Mouse (Mus musculus) hindbrain, embryonic 13.5 days (tissue): ENCODE measurements around the gene 2510002D24Rik. TPM values are rescaled to one million over a fixed set of nuclear protein-coding genes. Genes with fewer than 3 reads are reported as not detected.
A peak's percentile ranks its signal among the peaks of the same experiment; 100 is the strongest.

Experiments
- ATAC-seq: fragments of 200-750 bp; cut with Nextera tagmentation; 2 replicates; pipeline ENCODE4 v1.8.0; 2017; ENCODE audit warnings: moderate TSS enrichment; ENCODE audit not compliant: low FRiP score
- H3K27ac ChIP-seq: fragments of 300-500 bp; sonication (generic); 2 replicates; pipeline ENCODE4 v1.5.1; 2015; ENCODE audit warnings: inconsistent platforms, mild to moderate bottlenecking, moderate library complexity
- H3K27me3 ChIP-seq: fragments of 300-500 bp; sonication (generic); 2 replicates; pipeline ENCODE4 v1.6.1; 2015; ENCODE audit warnings: mild to moderate bottlenecking, inconsistent platforms
- H3K36me3 ChIP-seq: fragments of 300-500 bp; sonication (generic); 2 replicates; pipeline ENCODE4 v1.6.1; 2015; ENCODE audit warnings: mild to moderate bottlenecking, inconsistent platforms
- H3K4me1 ChIP-seq: fragments of 300-500 bp; sonication (generic); replicated peaks from 2 replicates; pipeline ENCODE4 v1.6.1; 2015; ENCODE audit warnings: inconsistent platforms
- H3K4me2 ChIP-seq: fragments of 300-500 bp; sonication (generic); 2 replicates; pipeline ENCODE4 v1.6.1; 2015; ENCODE audit warnings: inconsistent platforms, mild to moderate bottlenecking, moderate library complexity
- H3K4me3 ChIP-seq: fragments of 300-500 bp; sonication (generic); 2 replicates; pipeline ENCODE4 v1.5.1; 2015; ENCODE audit warnings: mild to moderate bottlenecking, inconsistent platforms
- H3K9ac ChIP-seq: fragments of 300-500 bp; sonication (generic); 2 replicates; pipeline ENCODE4 v1.6.1; 2015; ENCODE audit warnings: mild to moderate bottlenecking, inconsistent platforms
- H3K9me3 ChIP-seq: fragments of 300-500 bp; sonication (generic); 2 replicates; pipeline ENCODE4 v1.6.1; 2016; ENCODE audit warnings: inconsistent platforms
- WGBS: fragments of 180-500 bp; shearing (Covaris S2); methylation state at CpG from one replicate; pipeline ENCODE4 v1.1.7; 2015; 5-methylcytosine and 5-hydroxymethylcytosine counted together
- polyA plus RNA-seq: library from polyadenylated mRNA; unstranded; fragments of >200 nt; fragmentation: Nextera tagmentation; extraction: Ambion mirVana; gene quantifications from 2 replicates; pipeline ENCODE4 v1.2.1, GENCODE M21; 2015

The 2510002D24Rik gene
- polyA plus RNA-seq, result 34.0 and 41.2 TPM in 2 replicates

DNA sequence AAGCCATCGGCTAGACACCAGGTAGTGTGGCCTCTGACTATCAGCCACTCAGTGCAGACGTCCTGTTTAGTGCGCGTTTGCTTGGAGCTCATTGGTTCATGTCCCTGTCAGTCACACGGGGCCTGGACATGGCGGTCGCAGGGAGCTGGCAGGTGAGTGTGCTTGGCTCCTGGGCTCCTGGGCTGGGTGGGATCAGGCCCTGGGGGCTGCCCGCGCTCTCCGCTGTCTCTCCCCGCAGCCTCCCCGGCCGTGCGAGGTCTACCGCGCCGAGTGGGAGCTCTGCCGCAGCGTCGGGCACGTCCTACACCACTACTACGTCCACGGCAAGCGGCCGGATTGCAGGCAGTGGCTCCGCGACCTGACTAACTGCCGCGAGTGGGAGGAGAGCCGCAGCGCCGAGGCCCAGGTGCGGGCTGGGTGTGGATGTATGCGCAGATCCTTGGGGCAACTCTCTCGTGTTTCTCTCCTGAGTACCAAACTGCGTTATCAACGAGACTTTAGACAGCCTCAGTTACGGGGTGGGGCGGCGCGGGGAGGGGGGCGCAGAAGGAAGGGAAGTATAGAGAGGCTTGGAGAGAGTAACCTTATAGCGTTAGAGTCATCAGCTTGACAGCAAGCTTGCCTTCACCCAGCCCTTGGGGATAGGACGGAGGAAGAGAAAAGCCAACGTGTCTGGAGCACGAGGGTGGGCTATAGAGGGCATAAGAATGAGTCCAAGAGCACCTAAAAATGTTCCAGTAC is at the start of gene 2510002D24Rik, which contains the start of gene Gm28539:
2510002D24Rik (plus strand) TSS at position 111 of the 741 bp plus-strand sequence.
Gm28539 (plus strand) TSS at position 117 of the 741 bp plus-strand sequence.
- 2% methylated on average over 46 of the region's 46 CpGs for WGBS
- peak within 1 kb of the TSS; percentile 65 for H3K4me2 ChIP-seq
- H3K27ac ChIP-seq, result peak within 1 kb of the TSS; percentile 73
- no peaks in the 10 kb centered on the region for H3K9me3 ChIP-seq
- H3K27me3 ChIP-seq, result no peaks in the 10 kb centered on the region
- peaks cover 8% of the 10 kb centered on the region; the same call in 1 of the 2 replicates for H3K4me1 ChIP-seq
- peak within 1 kb of the TSS; percentile 86 for H3K9ac ChIP-seq
- peak within 1 kb of the TSS; percentile 73 for H3K4me3 ChIP-seq
- peak; percentile 98 for ATAC-seq
- H3K36me3 ChIP-seq, result peaks cover 52% of the 10 kb centered on the region

DNA sequence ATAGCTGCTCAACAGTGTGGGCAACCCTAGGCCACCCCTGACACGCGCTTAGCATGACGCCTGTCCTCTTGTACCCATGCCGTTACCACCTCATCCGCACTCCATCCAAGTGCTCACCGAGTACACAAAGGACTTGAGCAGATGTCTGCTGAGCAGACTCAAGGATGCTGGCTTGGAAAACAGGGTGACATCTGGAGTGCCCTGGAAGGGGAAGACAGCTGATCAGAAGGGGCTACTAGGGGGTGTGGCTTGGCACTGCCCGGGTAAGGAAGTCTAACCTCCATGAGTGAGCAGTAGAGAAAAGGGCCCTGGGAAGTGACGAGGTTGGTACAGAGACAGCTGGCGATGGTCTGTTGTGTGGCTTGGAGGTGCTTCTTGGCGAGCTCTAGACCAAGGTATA is 49.7 kb upstream of the 2510002D24Rik start:
- H3K36me3 ChIP-seq, result peaks cover 11% of the 10 kb centered on the region
- 95% methylated on average over 10 of the region's 10 CpGs for WGBS
- no peak for ATAC-seq

DNA sequence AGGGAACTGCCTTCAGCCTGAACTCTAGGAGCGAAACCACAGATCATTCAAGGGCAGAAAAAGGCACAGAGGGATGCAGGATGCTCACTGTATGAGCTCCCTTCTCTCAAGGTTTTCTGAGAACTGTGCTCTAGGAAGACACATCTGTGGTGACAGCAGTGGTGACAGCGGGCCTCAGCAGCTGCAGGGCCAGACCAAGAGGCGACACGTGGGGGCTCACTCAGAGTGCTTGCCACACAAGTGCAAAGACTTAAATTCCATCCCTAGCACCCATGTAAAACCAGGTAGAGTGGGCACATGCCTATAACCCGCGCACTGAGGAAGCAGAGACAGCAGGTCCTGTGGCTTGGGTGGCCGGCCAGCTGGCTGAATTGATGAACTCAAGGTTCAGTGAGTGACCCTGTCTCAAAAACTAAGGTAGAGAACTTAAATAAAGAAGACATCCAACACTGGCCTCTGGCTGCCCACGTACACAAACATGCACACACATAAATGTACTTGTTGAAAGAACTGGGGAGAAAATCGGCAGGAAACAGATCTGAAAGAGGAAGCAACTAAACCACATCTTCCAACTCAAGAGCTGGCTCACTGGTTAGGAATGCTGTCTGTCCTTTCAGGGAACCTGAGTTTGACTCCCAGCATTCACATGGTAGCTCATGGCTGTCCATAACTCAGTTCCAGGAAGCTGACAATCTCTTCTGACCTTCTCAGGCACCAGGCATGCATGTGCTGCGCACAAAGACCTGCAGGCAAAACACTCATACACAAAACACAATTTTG is 47.6 kb upstream of the 2510002D24Rik start:
- ATAC-seq, result no peak
- H3K9ac ChIP-seq, result no peak overlapping the region
- no peaks in the 10 kb centered on the region for H3K4me1 ChIP-seq
- no peak overlapping the region for H3K27ac ChIP-seq
- no peaks in the 10 kb centered on the region for H3K9me3 ChIP-seq
- H3K4me3 ChIP-seq, result no peak overlapping the region
- H3K4me2 ChIP-seq, result no peak overlapping the region
- 90% methylated on average over 10 of the region's 10 CpGs for WGBS
- peaks cover 11% of the 10 kb centered on the region for H3K36me3 ChIP-seq
- no peaks in the 10 kb centered on the region for H3K27me3 ChIP-seq

More for the DNA sequence above, 49.7 kb upstream of the 2510002D24Rik start:
- no peaks in the 10 kb centered on the region for H3K4me1 ChIP-seq
- no peak overlapping the region for H3K27ac ChIP-seq
- H3K9me3 ChIP-seq, result no peaks in the 10 kb centered on the region
- H3K9ac ChIP-seq, result no peak overlapping the region
- H3K4me2 ChIP-seq, result no peak overlapping the region
- H3K4me3 ChIP-seq, result no peak overlapping the region
- H3K27me3 ChIP-seq, result no peaks in the 10 kb centered on the region

DNA sequence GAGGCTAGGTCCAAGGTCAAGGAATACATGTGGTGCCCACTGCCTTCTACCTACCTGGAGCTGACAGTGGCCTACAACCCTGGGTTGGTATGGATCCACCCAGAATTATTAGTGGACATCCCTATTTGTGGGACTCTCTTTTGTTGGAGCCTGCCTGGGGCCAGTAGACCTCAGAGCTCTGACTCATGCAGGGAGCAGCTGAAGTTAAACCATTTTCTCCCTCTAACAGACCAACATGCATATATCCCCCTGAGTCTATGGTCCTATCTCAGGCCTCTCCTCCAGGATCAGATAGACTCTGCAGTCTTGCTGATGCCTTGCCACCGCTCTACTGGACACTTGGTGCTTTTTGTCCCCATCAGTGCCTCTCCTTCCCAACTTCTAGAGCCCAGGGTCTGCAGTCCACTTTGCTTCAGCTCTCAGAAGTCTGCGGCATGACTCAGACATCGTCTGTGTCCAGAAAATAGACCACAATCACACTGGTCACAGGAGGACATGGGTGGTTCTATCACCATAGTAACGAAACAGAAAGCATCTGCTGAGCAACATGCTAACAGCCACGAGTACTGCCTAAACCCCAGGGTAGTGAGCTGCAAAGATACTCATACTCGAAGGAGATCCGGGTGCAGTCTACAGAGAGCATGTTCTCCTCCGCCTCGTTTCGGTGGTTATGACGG is 41.0 kb upstream of the 2510002D24Rik start:
- no peak overlapping the region for H3K9ac ChIP-seq
- no peak overlapping the region for H3K27ac ChIP-seq
- H3K36me3 ChIP-seq, result peaks cover 12% of the 10 kb centered on the region; the same call in 1 of the 2 replicates
- H3K4me2 ChIP-seq, result no peak overlapping the region
- no peaks in the 10 kb centered on the region for H3K4me1 ChIP-seq
- no peaks in the 10 kb centered on the region for H3K9me3 ChIP-seq
- ATAC-seq, result no peak
- H3K27me3 ChIP-seq, result no peaks in the 10 kb centered on the region
- no peak overlapping the region for H3K4me3 ChIP-seq
- WGBS, result 87% methylated on average over 11 of the region's 11 CpGs

DNA sequence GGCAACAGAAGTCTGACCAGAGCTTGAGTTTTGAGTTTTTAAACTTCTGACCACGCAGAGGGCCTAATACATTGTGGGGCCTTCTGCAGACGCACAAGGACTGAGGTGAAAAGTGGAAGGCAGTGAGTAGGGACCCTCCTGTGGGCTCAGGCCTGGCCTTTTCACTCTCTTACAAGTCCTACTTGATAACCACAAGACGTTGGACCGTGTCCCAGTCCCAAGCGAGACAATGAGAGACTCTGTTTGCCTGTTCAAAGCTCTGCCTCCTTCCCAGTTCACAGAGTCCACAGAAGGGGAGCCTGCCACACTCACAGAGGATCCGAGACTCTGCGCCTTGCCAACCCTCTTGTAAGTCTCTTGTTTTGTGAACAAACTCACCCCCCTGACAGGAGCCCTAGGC is 39.7 kb upstream of the 2510002D24Rik start:
- whole genome bisulfite sequencing, result 88% methylated on average over 7 of the region's 7 CpGs
- no peak for ATAC-seq
- Histone ChIP-seq H3K4me3 (no peak overlapping the region), H3K4me2 (no peak overlapping the region), H3K27me3 (no peaks in the 10 kb centered on the region), H3K9me3 (no peaks in the 10 kb centered on the region), H3K27ac (no peak overlapping the region), H3K36me3 (peaks cover 12% of the 10 kb centered on the region; the same call in 1 of the 2 replicates), H3K9ac (peak overlapping the region; percentile 49; the same call in 1 of the 2 replicates), H3K4me1 (no peaks in the 10 kb centered on the region)

DNA sequence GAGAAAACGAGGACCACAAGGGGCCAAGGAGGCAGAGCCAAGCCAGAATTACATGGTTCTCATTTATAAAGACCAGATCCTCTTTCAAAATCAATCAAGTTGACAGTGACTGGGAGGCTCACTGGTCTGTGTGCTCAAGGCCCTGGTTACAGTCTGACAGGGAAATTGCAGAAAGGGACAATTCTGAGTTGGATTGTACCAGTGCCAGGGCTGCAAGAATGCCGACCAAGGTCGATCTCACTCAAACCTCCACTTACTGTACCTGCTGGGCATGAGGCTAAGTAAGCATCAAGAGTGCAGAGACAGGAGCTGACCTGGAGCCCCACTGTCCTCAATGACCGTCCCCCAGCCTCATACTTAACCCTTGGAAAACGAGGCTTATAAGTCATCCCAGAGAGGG is 38.2 kb upstream of the 2510002D24Rik start:
- no peaks in the 10 kb centered on the region for H3K27me3 ChIP-seq
- H3K9ac ChIP-seq, result no peak overlapping the region
- ATAC-seq, result no peak
- no peak overlapping the region for H3K27ac ChIP-seq
- H3K4me1 ChIP-seq, result no peaks in the 10 kb centered on the region
- H3K4me2 ChIP-seq, result no peak overlapping the region
- H3K36me3 ChIP-seq, result peaks cover 12% of the 10 kb centered on the region; the same call in 1 of the 2 replicates
- 91% methylated on average over 5 of the region's 5 CpGs for WGBS
- no peak overlapping the region for H3K4me3 ChIP-seq
- H3K9me3 ChIP-seq, result no peaks in the 10 kb centered on the region

DNA sequence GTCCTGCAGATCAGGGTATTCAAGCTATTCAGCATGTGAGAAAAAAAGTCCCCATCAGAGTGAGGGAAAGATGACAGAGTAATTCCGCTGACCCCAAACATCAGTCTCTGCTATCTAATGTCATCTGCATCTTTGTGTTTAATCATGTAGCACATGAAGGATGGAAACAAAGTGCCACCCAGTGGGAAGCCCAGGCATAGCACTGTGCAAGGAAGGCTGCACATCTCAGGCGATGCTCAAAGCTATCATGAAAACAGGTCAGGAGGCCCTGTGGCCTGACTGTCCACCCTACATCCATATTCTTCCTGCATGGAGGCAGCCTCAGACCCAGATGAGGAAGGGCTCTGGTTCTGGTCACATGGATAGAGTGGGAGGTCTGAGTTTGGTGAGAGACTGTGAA is 37.5 kb upstream of the 2510002D24Rik start:
- Histone ChIP-seq H3K27me3 (no peaks in the 10 kb centered on the region), H3K36me3 (peaks cover 12% of the 10 kb centered on the region; the same call in 1 of the 2 replicates), H3K9me3 (no peaks in the 10 kb centered on the region), H3K4me2 (no peak overlapping the region), H3K27ac (no peak overlapping the region), H3K4me1 (no peaks in the 10 kb centered on the region), H3K9ac (no peak overlapping the region), H3K4me3 (no peak overlapping the region)
- 75% methylated on average over 2 of the region's 2 CpGs for WGBS
- ATAC-seq, result peak; percentile 59; the same call in 1 of the 2 replicates

DNA sequence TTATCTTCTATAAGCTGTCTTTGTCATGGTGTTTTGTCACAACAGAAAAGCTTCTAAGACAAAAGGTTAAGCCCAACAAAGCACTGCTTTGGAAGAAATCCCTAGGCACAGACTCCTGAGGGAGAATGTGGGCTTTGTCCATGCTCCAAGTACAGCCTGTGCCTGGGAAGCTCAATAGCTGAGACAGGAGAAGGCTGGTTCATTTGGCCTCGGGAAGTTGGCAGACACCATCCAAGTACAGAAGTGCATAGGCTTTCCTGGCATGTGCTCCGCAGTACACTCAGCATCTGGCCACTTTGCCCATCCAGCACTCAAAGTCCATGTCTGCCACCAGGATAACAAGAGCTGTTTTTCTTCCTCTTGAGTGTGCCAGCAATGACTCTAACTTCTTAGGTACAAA is 30.6 kb upstream of the 2510002D24Rik start:
- ATAC-seq, result no peak
- H3K4me2 ChIP-seq, result no peak overlapping the region
- H3K4me3 ChIP-seq, result no peak overlapping the region
- WGBS, result 97% methylated on average over 2 of the region's 2 CpGs
- peaks cover under 1% of the 10 kb centered on the region for H3K4me1 ChIP-seq
- H3K36me3 ChIP-seq, result peaks cover 11% of the 10 kb centered on the region
- H3K9ac ChIP-seq, result no peak overlapping the region
- no peaks in the 10 kb centered on the region for H3K9me3 ChIP-seq
- no peaks in the 10 kb centered on the region for H3K27me3 ChIP-seq
- no peak overlapping the region for H3K27ac ChIP-seq

DNA sequence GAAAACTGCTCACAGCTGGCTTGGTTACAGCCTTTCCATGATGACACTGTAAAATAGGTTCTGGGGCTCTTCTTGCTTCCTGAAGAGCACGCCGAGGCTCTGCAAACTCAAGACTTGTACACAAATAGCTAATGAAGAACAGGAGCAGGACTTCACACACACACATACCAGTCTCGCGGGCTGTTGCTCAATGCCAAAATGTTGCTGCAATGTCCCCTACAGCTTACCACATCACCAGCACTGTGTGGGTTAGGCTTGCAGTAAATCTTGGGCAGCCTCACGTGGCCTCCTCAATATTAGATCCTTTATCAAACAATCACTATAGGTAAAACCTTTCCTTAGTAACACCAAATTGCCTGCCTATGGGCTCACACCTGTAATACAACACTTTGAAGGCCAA is 27.4 kb upstream of the 2510002D24Rik start:
- no peaks in the 10 kb centered on the region for H3K9me3 ChIP-seq
- no peak overlapping the region for H3K4me3 ChIP-seq
- no peak overlapping the region for H3K27ac ChIP-seq
- H3K4me1 ChIP-seq, result peaks cover 20% of the 10 kb centered on the region
- no peak overlapping the region for H3K4me2 ChIP-seq
- no peak for ATAC-seq
- WGBS, result 97% methylated on average over 5 of the region's 5 CpGs
- H3K36me3 ChIP-seq, result peaks cover 11% of the 10 kb centered on the region
- no peaks in the 10 kb centered on the region for H3K27me3 ChIP-seq
- H3K9ac ChIP-seq, result no peak overlapping the region

DNA sequence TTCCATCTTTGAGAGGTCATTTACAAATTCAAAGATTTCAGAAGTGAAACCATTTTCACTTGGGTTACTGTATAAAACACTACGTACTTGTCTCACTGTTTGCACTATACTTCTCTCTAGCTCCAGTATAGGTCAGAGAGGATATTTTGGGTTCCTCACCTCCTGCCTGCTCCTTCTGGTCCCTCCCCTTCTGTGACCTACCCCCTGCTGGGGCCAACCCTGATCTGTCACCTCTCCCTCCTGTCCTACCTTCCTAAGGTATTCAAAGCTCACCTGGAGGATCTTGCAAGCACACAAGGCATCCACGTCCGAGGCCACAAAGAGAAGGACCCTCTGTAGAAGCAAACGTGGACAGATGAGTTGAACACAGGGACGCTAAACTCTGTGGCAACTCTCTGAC is 25.3 kb upstream of the 2510002D24Rik start:
- Histone ChIP-seq H3K4me3 (peak overlapping the region; percentile 63), H3K9me3 (no peaks in the 10 kb centered on the region), H3K36me3 (peaks cover 9% of the 10 kb centered on the region), H3K27ac (no peak overlapping the region), H3K4me1 (peaks cover 22% of the 10 kb centered on the region), H3K27me3 (no peaks in the 10 kb centered on the region), H3K9ac (peak overlapping the region; percentile 64), H3K4me2 (peak overlapping the region; percentile 82)
- WGBS, result 7% methylated on average over 5 of the region's 5 CpGs
- ATAC-seq, result peak; percentile 19; the same call in 1 of the 2 replicates

DNA sequence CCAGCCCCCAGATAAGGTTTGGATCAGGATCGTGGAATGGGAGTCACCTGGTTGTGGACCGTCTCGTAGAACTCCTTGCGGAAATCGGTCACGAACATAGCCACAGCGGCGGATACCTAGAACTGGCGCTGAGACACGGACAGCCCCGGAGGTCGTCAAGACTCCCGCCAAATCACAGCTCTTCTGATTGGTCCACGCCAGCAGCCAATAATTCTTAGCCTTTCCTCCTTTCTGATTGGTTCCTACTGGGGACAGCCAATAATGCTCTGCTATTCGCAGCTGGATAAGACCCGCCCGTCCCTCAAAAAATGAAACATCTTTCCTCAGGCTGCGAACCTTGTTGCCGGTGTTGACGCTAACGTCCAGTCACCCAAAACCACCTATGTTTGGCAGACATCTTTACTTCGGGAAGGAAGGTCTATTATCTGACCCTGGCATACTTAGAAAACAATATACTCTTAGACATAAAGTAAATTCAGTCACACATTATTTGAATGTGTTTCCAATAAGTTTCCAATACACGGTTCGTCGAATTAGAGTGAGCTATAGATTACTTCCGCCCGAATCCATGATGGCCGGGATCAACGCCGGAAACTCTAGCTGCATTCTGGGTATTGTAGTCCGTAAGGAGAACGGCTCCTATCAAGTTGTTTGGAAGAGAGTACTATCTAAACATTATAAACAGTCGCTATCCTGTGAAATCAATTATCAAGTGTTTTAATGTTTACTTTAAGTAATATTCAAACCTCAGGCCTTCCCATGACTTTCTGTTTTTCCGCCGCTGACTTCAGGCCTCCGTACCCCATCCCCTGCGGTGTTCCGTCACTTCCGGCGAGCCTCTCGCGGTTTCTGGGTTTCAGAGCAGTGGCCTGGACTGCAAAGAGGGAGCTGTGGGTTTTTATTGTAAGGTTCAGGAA is 24.7 kb upstream of the 2510002D24Rik start, which contains the start of the genes Ufd1 and Cdc45:
Ufd1 (plus strand) TSS at position 312 of the 917 bp plus-strand sequence.
Cdc45 (minus strand) TSS at position 520 of the 917 bp plus-strand sequence.
- Histone ChIP-seq H3K4me3 (peak within 1 kb of the TSS; percentile 63), H3K4me1 (peaks cover 22% of the 10 kb centered on the region), H3K27ac (peak within 1 kb of the TSS; percentile 25), H3K27me3 (no peaks in the 10 kb centered on the region), H3K4me2 (peak within 1 kb of the TSS; percentile 82), H3K9me3 (no peaks in the 10 kb centered on the region), H3K36me3 (peaks cover 16% of the 10 kb centered on the region), H3K9ac (peak within 1 kb of the TSS; percentile 80)
- WGBS, result under 1% methylated on average over 42 of the region's 42 CpGs
- peak; percentile 96 for ATAC-seq
